Mouse (Mus musculus) testis, adult 2 months (tissue): ENCODE data around the gene Mymk.

ENCODE experiments used
- CTCF ChIP-seq: fragments of 200-500 bp; IDR thresholded peaks from 2 replicates; pipeline ENCODE4 v1.5.1; 2012; ENCODE audit warnings: low read depth, mild to moderate bottlenecking, inconsistent platforms, low read length, moderate library complexity; ENCODE audit not compliant: control insufficient read depth, insufficient read depth, insufficient replicate concordance
- POLR2A ChIP-seq: fragments of 200-500 bp; IDR thresholded peaks from 2 replicates; pipeline ENCODE4 v1.6.1; 2012; ENCODE audit warnings: low read depth, mild to moderate bottlenecking, inconsistent platforms, low read length, moderate library complexity; ENCODE audit not compliant: control insufficient read depth

GRCm38 (mm10) chr2:27067124-27067523, 4.9 kb downstream of the Mymk start:
- TF ChIP-seq POLR2A (no peak), CTCF (no peak)
